Mouse (Mus musculus): ENCODE measurements around the gene Rock2. TPM values are rescaled to one million over a fixed set of nuclear protein-coding genes. Genes with fewer than 3 reads are reported as not detected.

The Rock2 gene
- total RNA-seq (2023): 10 to 100 TPM; 45.6 to 47.3 TPM

GRCm38 (mm10) chr12:16894396-16895220 is at the start of gene Rock2:
Gene Rock2, plus strand, starts transcription at chr12:16894895.

GRCm38 (mm10) chr12:16999739-17000497 is 105.2 kb downstream of the Rock2 start, which contains the start of gene Pqlc3:
Gene Pqlc3, minus strand, starts transcription at chr12:17000408.

GRCm38 (mm10) chr12:17011100-17011870 is 116.6 kb downstream of the Rock2 start, which contains the start of gene 2410004P03Rik:
Gene 2410004P03Rik, minus strand, starts transcription at chr12:17011727.

Other genes starting within 250 kb of the Rock2 start
- gene Ntsr2, start 241.5 kb upstream of the Rock2 start, total RNA-seq (2023): not detected
- under 1 TPM in 1 of 2 experiments, not detected in 1; 0.79 TPM for gene Greb1, start 94.0 kb upstream of the Rock2 start, total RNA-seq (2023)
- 10 to 100 TPM; 13.0 to 13.6 TPM for gene E2f6, start 83.9 kb upstream of the Rock2 start, total RNA-seq (2023)
- 10 to 100 TPM; 73.0 to 79.6 TPM for gene Pqlc3, start 105.5 kb downstream of the Rock2 start, total RNA-seq (2023)
- gene 2410004P03Rik, start 116.8 kb downstream of the Rock2 start, total RNA-seq (2023): under 1 TPM; 0.57 to 0.61 TPM

Data from neutrophil, adult 83 days (primary cell).